Mouse (Mus musculus): ENCODE results near the gene Rgs6.

DNA sequence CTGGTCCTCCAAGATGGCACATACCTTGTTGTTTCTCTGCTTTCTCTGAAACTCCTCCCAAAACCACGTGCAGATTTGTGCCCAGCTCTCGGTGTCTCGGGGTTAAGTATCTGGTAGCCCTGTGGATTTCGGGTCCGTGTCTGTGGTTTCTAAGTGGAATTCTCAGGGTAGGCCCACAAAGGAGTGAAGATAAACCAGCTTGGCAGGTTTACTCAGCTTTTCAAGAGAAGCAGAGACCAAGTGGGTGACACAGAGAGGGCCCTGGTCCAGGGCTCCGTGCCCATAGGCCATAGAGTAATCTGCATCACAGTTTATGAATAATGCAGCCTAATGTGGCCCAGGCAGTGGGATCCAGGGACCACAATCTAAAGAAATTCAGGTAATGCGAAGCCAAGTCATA is 113.3 kb downstream of the Rgs6 start:
- TF ChIP-seq CTCF (IDR thresholded peaks at IDR 0.05; ENCODE audit: insufficient read depth, low read length) (no peak), POLR2A (IDR thresholded peaks at IDR 0.05; ENCODE audit: borderline replicate concordance, extremely low read depth, low read depth, low read length) (no peak)
